Mouse (Mus musculus) embryo, embryonic 10.5 days (tissue): Measurements from ENCODE around the gene Fkbp4.
"Not testable (repeated sequence)": the region's sequence is repeated elsewhere in the genome, so short reads cannot be mapped to it uniquely, and the experiment has no call there.

Source experiments
- DNase-seq: peaks from one replicate; pipeline ENCODE4 v3.0.0-alpha.2; 2015; ENCODE audit warnings: low spot score

The Fkbp4 gene

DNA sequence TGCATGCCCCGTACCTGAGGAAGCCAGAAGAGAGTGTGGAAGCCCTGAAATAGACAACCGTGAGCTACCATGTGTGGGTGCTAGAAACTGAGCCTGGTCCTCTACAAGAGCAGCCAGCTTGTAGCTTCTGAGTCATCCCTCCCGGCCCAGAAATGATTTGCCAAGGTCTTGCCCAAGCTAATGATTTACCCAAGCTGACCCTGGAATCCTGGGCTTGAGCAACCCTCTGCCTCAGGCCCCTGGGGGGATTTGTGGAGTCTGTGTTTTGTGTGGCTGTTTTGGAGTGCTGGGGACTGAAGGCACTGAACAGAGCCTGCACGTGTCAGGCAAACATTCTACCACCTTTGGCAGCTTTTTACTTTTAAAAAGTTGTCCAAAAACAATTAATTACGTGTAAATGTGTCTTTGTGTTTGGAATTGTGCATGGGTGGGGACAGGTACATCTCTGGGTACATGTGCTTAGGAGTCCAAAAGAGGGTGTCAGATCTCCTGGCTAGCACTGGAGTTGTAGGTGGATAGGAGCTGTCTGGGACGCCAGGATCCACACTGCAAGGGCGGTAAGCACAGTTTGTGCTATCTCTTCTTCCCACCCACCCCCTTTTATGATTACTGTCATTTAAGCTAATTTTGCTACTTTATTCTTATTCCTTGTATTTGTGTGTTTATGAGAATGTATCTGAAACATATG is 40.8 kb downstream of the Fkbp4 start:
- no peak for DNase-seq

DNA sequence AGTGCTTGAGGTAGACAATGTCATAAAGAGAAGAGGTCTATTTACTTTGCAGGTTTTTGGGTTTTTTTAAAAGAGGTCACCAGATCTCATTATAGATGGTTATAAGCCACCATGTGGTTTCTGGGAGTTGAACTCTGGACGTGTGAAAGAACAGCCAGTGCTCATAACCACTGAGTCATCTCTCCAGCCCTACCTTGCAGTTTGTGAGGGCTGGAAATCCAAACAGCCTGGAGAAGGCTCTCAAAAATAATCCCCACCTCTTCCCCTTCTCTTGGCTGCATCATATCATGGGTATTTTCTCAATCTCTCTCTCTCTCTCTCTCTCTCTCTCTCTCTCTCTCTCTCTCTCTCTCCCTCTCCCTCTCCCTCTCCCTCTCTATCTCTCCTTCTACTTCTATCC is 47.8 kb downstream of the Fkbp4 start:
- DNase-seq = no peak

DNA sequence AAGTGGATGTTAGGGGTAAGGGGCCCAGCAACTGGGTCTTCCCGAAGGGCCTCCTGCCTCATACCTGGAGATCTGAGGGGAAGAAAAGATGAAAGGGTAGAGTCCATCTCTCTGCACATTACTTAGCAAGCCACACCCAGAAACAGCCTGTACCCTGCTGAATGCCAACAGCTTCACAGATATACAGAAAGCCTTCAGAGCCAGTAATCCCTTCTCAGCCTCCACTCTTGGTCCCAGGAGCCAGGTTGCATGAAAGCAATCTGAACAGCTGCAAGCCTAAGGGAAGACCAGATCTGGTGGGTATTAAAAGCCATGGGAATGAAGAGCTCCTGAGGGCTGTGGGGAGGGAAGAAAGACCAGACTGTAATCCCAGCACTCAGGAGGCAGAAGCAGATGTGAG is 49.3 kb downstream of the Fkbp4 start:
- no peak for DNase-seq

DNA sequence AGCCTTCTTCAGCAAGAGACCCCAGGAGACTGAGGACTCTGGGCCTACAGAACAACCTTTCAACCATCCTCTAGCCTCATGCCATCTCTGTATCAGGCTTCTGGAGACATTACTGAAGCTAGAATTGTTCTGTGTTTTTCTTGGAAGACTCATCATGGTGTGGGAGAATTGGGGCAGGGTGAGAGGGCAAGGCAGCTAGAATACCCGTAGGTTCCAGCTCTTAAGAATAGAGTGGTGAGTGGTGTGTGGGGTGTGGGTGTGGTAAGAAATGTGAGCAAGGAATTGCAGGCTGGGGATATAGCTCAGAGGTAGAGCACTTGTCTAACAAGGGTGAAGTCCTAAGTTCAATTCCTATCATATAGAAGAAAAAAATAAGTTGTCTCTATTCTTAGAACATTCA is 53.5 kb downstream of the Fkbp4 start:
- DNase-seq = no peak

DNA sequence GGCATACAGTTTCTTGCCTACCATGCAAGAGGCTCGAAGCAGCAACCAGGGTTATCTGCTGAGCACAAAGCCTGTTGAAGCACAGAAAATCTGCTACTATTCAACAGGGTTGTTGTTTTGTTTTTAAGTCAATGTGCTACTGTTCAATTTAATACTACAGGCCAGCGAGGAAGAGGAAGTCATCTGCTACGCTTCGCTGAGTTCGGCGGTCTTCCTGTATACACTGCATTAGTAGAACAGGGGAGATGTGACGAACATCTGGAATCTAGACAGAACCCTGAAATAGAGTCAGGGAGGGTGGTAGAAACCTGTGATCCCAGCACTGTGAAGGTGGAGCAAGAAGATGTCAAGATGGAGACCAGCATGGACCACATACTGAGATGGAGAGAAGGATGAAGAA is 54.7 kb downstream of the Fkbp4 start:
- no peak for DNase-seq

DNA sequence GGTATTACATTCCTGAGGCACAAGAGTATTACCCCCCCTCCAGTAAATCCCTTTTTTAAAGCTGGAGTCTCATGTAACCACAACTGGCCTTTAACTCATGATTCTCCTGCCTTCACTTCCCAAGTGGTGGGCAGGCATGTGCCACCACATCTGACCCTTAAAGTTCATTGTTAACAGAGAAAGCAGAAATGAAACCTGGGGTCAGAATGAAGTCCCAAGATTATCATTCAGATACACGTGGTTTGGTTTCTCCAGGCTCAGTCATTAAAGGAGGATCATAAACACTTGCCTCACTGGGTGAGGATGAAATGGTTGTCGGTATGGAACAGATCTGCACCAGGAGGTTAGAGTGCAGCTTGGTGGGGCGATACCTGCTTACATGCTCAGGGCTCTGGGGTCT is 57.2 kb downstream of the Fkbp4 start:
- no peak for DNase-seq

DNA sequence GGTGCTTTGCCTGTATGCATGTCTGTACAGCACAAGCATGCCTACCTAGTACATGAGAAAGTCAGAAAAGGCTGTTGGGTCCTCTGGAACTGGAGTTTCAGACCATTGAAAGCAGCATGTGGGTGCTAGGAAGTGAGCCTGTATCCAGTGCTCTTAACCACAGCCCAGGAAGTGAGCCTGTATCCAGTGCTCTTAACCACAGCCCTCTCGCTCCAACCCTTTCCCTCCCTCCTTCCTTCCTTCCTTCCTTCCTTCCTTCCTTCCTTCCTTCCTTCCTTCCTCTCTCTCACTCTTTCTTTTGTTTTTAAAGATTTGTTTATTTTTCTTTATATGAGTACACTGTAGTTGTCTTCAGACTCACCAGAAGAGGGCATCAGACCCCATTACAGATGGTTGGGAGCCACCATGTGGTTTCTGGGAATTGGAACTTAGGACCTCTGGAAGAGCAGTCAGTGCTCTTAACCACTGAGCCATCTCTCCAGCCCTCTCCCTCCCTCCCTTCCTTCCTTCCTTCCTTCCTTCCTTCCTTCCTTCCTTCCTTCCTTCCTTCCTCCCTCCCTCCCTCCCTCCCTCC is 57.8 kb downstream of the Fkbp4 start:
- not testable (repeated sequence) for DNase-seq
